Mouse (Mus musculus): ENCODE results near the gene Hcfc1r1. TPM values are rescaled to one million over a fixed set of nuclear protein-coding genes. Genes with fewer than 3 reads are reported as not detected.

Hcfc1r1 gene
- polyA plus RNA-seq, 1 experiment from 2014 or later = 68.9 TPM

Other genes starting within 250 kb of the Hcfc1r1 start
- not detected in 2 replicates for gene Vmn2r117, start 193.9 kb upstream of the Hcfc1r1 start, polyA plus RNA-seq (2015; fragmentation: Nextera tagmentation; extraction: Ambion mirVana)
- 15.2 and 17.7 TPM in 2 replicates for gene Zfp213, start 109.4 kb upstream of the Hcfc1r1 start, polyA plus RNA-seq (2015; fragmentation: Nextera tagmentation; extraction: Ambion mirVana)
- 10.4 and 10.5 TPM in 2 replicates for gene Zfp13, start 74.1 kb upstream of the Hcfc1r1 start, polyA plus RNA-seq (2015; fragmentation: Nextera tagmentation; extraction: Ambion mirVana)
- gene Zscan10, start 72.7 kb upstream of the Hcfc1r1 start, polyA plus RNA-seq (2015; fragmentation: Nextera tagmentation; extraction: Ambion mirVana) = 0.14 TPM in 1 of 2 replicates, not detected in the other
- gene Mmp25, start 28.3 kb upstream of the Hcfc1r1 start, polyA plus RNA-seq (2015; fragmentation: Nextera tagmentation; extraction: Ambion mirVana) = 0.69 and 0.79 TPM in 2 replicates
- gene Bicdl2, start 13.1 kb upstream of the Hcfc1r1 start, polyA plus RNA-seq (2015; fragmentation: Nextera tagmentation; extraction: Ambion mirVana) = 4.2 TPM in 2 replicates
- gene Thoc6, start 286 bp downstream of the Hcfc1r1 start, polyA plus RNA-seq (2015; fragmentation: Nextera tagmentation; extraction: Ambion mirVana) = 43.0 and 43.2 TPM in 2 replicates
- gene Tnfrsf12a, start 3.9 kb downstream of the Hcfc1r1 start, polyA plus RNA-seq (2015; fragmentation: Nextera tagmentation; extraction: Ambion mirVana) = 24.2 and 24.8 TPM in 2 replicates
- 42.8 and 46.2 TPM in 2 replicates for gene Cldn6, start 5.7 kb downstream of the Hcfc1r1 start, polyA plus RNA-seq (2015; fragmentation: Nextera tagmentation; extraction: Ambion mirVana)
- 1.3 and 2.0 TPM in 2 replicates for gene Cldn9, start 10.4 kb downstream of the Hcfc1r1 start, polyA plus RNA-seq (2015; fragmentation: Nextera tagmentation; extraction: Ambion mirVana)
- gene 1520401A03Rik, start 49.2 kb downstream of the Hcfc1r1 start, polyA plus RNA-seq (2015; fragmentation: Nextera tagmentation; extraction: Ambion mirVana) = 0.14 TPM in 1 of 2 replicates, not detected in the other
- 42.3 and 46.0 TPM in 2 replicates for gene Pkmyt1, start 52.7 kb downstream of the Hcfc1r1 start, polyA plus RNA-seq (2015; fragmentation: Nextera tagmentation; extraction: Ambion mirVana)
- gene Paqr4, start 67.3 kb downstream of the Hcfc1r1 start, polyA plus RNA-seq (2015; fragmentation: Nextera tagmentation; extraction: Ambion mirVana) = 21.8 and 22.7 TPM in 2 replicates
- gene Kremen2, start 72.2 kb downstream of the Hcfc1r1 start, polyA plus RNA-seq (2015; fragmentation: Nextera tagmentation; extraction: Ambion mirVana) = 0.33 and 0.49 TPM in 2 replicates
- gene Flywch1, start 98.0 kb downstream of the Hcfc1r1 start, polyA plus RNA-seq (2015; fragmentation: Nextera tagmentation; extraction: Ambion mirVana) = 48.3 and 49.4 TPM in 2 replicates
- 14.7 TPM in 2 replicates for gene Flywch2, start 112.5 kb downstream of the Hcfc1r1 start, polyA plus RNA-seq (2015; fragmentation: Nextera tagmentation; extraction: Ambion mirVana)
- 408 and 435 TPM in 2 replicates for gene Srrm2, start 116.9 kb downstream of the Hcfc1r1 start, polyA plus RNA-seq (2015; fragmentation: Nextera tagmentation; extraction: Ambion mirVana)
- gene Elob, start 155.5 kb downstream of the Hcfc1r1 start, polyA plus RNA-seq (2015; fragmentation: Nextera tagmentation; extraction: Ambion mirVana) = 939 and 946 TPM in 2 replicates
- gene Prss33, start 162.5 kb downstream of the Hcfc1r1 start, polyA plus RNA-seq (2015; fragmentation: Nextera tagmentation; extraction: Ambion mirVana) = 0.14 and 0.20 TPM in 2 replicates
- gene Prss32, start 170.3 kb downstream of the Hcfc1r1 start, polyA plus RNA-seq (2015; fragmentation: Nextera tagmentation; extraction: Ambion mirVana) = 5.1 and 9.9 TPM in 2 replicates
- 2.1 and 3.3 TPM in 2 replicates for gene Prss41, start 170.6 kb downstream of the Hcfc1r1 start, polyA plus RNA-seq (2015; fragmentation: Nextera tagmentation; extraction: Ambion mirVana)
- not detected in 2 replicates for gene Prss21, start 194.5 kb downstream of the Hcfc1r1 start, polyA plus RNA-seq (2015; fragmentation: Nextera tagmentation; extraction: Ambion mirVana)
- not detected in 2 replicates for gene Dcpp1, start 207.3 kb downstream of the Hcfc1r1 start, polyA plus RNA-seq (2015; fragmentation: Nextera tagmentation; extraction: Ambion mirVana)
- not detected in 2 replicates for gene Dcpp2, start 207.3 kb downstream of the Hcfc1r1 start, polyA plus RNA-seq (2015; fragmentation: Nextera tagmentation; extraction: Ambion mirVana)
- not detected in 2 replicates for gene Dcpp3, start 243.9 kb downstream of the Hcfc1r1 start, polyA plus RNA-seq (2015; fragmentation: Nextera tagmentation; extraction: Ambion mirVana)